Mouse (Mus musculus) urinary bladder, postnatal 14 days (tissue): ENCODE data around the gene Ackr3.

ENCODE experiments used
- DNase-seq: peaks from one replicate; pipeline ENCODE4 v3.0.0; 2021; ENCODE audit warnings: low spot score

The Ackr3 gene

DNA sequence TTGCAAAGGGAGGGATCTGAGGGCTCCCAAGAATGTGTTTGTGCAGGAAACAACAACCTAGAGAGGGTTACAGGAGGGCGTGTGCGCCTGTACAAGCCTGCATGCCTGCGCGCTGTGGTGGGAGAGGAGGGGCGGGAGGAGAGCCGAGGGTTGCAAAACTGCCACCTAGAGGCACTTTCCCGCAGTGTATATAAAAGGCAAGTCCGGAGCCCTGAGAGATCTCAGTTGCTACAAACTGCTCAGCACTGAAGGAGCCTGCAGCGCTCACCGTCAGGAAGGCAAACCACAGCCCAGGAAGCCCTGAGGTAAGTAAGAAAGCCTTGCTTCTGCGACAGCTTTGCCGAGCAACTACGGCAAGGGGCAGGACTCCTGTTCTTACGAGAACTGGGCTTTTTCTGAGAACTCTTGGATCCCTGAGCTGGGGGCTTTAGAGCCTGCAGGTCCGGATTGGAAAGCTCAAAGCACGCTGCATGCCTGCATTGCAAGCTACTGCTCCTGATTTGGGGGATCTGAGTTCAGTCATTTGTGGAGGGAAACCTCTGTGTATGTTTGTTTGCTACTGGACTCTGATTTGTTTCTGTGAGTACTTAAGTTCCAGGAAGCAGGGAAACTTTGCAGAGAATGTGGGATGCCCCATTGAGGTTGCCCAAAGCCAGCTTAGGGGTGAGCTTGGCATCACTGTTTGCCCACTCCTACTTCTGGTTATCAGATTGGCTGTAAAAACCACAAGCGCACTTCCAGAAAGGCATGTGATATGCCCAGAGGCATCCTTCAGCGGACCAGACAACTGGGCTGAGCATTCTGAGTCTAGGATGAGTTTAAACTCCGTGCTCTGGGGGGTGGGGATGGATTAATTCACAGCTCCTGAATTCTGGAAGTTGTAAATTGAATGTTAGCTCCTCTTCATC lies at the start of gene Ackr3:
Gene Ackr3 (plus strand): TSS at position 198 of the 908 bp plus-strand sequence.
- DNase-seq = peak; percentile 89

- no peak for DNase-seq
Measured at GRCm38 (mm10) chr1:90156589-90156988, 47.2 kb upstream of the Ackr3 start.

GRCm38 (mm10) chr1:90159927-90160326 lies 43.9 kb upstream of the Ackr3 start:
- no peak for DNase-seq

GRCm38 (mm10) chr1:90161623-90162022 lies 42.2 kb upstream of the Ackr3 start:
- DNase-seq = no peak

DNA sequence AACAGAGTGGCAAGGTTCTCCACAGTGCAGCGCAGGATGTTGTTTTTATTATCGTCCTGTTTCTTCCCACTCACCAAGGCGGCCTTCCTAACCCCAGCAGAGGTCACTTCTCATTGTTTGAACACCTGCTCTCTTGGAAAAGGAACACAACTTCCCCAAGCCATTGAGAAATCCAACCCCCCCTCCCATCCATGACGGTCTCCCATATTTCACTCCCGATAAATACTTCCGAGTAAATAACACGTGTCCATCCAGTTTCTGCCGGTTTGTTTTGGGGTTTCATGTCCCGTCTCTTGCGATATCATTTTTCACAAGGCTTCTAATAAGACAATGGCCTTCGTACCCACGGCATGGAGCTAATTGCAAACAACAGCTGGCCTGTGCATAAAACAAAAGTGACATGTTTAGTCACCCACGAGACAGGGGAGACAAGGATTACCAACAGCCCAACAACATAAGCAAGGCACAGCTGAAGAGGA lies 41.4 kb upstream of the Ackr3 start:
- no peak for DNase-seq

- no peak for DNase-seq
Measured at GRCm38 (mm10) chr1:90163161-90163560, 40.6 kb upstream of the Ackr3 start.

DNA sequence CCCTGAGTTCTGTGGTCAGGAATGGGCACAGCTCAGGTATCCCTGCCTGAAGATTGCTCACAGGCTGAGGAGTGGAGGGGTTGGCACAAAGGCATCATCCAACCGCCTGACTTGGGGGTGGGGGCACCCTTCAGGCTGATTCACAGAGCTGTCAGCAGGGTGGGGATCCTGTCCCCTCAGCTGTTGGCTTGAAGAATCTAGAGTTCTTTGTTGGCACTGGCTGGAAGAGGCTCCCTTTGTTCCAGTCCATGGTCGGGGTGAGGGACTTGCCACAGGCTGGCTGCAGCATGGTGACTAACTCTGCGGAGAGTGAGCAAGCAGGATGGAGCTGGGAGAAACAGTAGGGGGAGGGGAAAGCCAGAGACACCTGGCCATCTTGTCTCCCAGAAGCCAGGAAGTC lies 39.5 kb upstream of the Ackr3 start:
- DNase-seq = no peak

- DNase-seq = no peak
Measured at GRCm38 (mm10) chr1:90174338-90174737, 29.4 kb upstream of the Ackr3 start.

DNA sequence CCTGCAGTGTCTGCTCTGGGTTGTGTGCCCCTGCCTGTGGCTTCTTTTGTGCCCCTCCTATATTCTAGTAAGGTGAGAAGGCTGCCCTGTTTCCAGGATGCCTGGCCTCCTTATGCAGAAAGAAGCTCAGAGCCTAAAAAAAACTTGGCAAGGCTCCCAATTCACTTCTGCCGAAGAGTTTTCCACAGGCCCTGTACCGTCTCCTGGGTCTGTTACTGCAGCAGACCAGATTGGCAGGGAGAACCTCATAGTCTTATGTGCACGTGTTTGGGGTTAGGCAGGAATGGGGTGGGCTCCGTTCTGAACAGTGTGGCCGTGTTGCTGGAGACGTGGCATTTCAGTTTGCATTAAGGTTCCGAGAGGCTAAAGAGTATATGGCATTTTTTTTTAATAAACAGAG lies 27.6 kb upstream of the Ackr3 start:
- DNase-seq = no peak

DNA sequence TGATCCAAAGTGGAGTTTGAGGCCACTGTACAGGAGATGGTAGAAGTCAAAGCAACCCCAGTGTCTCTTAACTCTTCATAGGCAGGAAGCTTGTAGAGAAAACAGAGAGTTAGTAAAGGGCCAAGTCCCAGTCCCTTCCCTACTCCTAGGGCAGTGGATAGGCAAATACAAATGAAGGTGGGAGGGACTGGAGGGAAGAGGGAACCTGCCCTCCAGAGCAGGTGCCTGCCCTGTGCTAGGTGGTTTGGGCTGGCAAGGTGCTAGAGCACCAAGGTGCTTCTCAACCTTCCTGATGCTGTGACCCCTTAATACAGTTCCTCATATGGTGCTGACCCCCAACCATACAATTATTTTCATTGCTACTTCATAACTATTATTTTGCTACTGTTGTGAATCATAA lies 26.2 kb upstream of the Ackr3 start:
- DNase-seq = no peak

GRCm38 (mm10) chr1:90177978-90178377 lies 25.8 kb upstream of the Ackr3 start:
- peak; percentile 5 for DNase-seq

- no peak for DNase-seq
Measured at GRCm38 (mm10) chr1:90180479-90180878, 23.3 kb upstream of the Ackr3 start.

GRCm38 (mm10) chr1:90180966-90181699 lies 22.6 kb upstream of the Ackr3 start:
- no peak for DNase-seq

GRCm38 (mm10) chr1:90182521-90182920 lies 21.3 kb upstream of the Ackr3 start:
- no peak for DNase-seq

- peak; percentile 38 for DNase-seq
Measured at GRCm38 (mm10) chr1:90183602-90184001, 20.2 kb upstream of the Ackr3 start.

GRCm38 (mm10) chr1:90186173-90186572 lies 17.6 kb upstream of the Ackr3 start:
- DNase-seq = peak; percentile 50

GRCm38 (mm10) chr1:90186874-90187273 lies 16.9 kb upstream of the Ackr3 start:
- no peak for DNase-seq

- DNase-seq = no peak
Measured at GRCm38 (mm10) chr1:90189046-90189445, 14.7 kb upstream of the Ackr3 start.

- no peak for DNase-seq
Measured at GRCm38 (mm10) chr1:90201246-90201645, 2.5 kb upstream of the Ackr3 start.

GRCm38 (mm10) chr1:90201655-90202054 lies 2.1 kb upstream of the Ackr3 start:
- DNase-seq = no peak

GRCm38 (mm10) chr1:90202207-90202978 lies 1.4 kb upstream of the Ackr3 start:
- peak; percentile 76 for DNase-seq

- DNase-seq = no peak
Measured at GRCm38 (mm10) chr1:90203341-90203740, 439 bp upstream of the Ackr3 start.
